In genomic region chr6:142623351-142623750, GRCm38 (mm10) we compare ENCODE assay signal across 20 mouse cellular contexts. TPM values are rescaled to one million over a fixed set of nuclear protein-coding genes. Genes with fewer than 3 reads are reported as not detected.
"Had no signal": no experiment of that assay in that cellular context is flagged by ENCODE, and none has a peak within 500 bp of the region (broad histone marks: within the 10 kb centered on the region; RNA-seq: fewer than 3 reads in every experiment).

No protein-coding gene starts in this region.

- H3K27ac ChIP-seq: limb, embryonic 12.5 days; limb, embryonic 15.5 days; liver, embryonic 14.5 days; macrophage; midbrain, embryonic 12.5 days; midbrain, embryonic 15.5 days; neural tube, embryonic 12.5 days; neural tube, embryonic 15.5 days; stomach, postnatal 0 days had no signal

- H3K9me3 ChIP-seq: limb, embryonic 12.5 days; limb, embryonic 15.5 days; midbrain, embryonic 12.5 days; midbrain, embryonic 15.5 days; neural tube, embryonic 12.5 days; neural tube, embryonic 15.5 days had no signal

- ATAC-seq: hindbrain, embryonic 16.5 days; intestine, postnatal 0 days; liver, postnatal 0 days; lung, postnatal 0 days; midbrain, embryonic 15.5 days had no signal

- DNase-seq: left cerebral cortex, postnatal 4 days; liver, postnatal 0 days; lung, embryonic 14.5 days; right cerebral cortex, adult 18-20 months; right cerebral cortex, postnatal 14 days; right cerebral cortex, postnatal 4 days; thymus, postnatal 25 days had no signal

- H3K4me2 ChIP-seq: limb, embryonic 12.5 days; limb, embryonic 15.5 days; liver, embryonic 11.5 days; lung, embryonic 14.5 days; midbrain, embryonic 12.5 days; midbrain, embryonic 15.5 days; neural tube, embryonic 12.5 days; neural tube, embryonic 15.5 days had no signal

- H3K27me3 ChIP-seq: limb, embryonic 12.5 days; limb, embryonic 15.5 days; midbrain, embryonic 12.5 days; midbrain, embryonic 15.5 days; neural tube, embryonic 12.5 days; neural tube, embryonic 15.5 days had no signal

- H3K4me3 ChIP-seq: limb, embryonic 12.5 days; limb, embryonic 15.5 days; midbrain, embryonic 12.5 days; midbrain, embryonic 15.5 days; neural tube, embryonic 12.5 days; neural tube, embryonic 15.5 days had no signal

- H3K36me3 ChIP-seq: limb, embryonic 12.5 days; limb, embryonic 15.5 days; midbrain, embryonic 12.5 days; midbrain, embryonic 15.5 days; neural tube, embryonic 12.5 days; neural tube, embryonic 15.5 days had no signal

- H3K4me1 ChIP-seq: limb, embryonic 12.5 days; limb, embryonic 15.5 days; midbrain, embryonic 12.5 days; midbrain, embryonic 15.5 days; neural tube, embryonic 12.5 days; neural tube, embryonic 15.5 days had no signal

- H3K9ac ChIP-seq: limb, embryonic 12.5 days; limb, embryonic 15.5 days; liver, embryonic 14.5 days; liver, postnatal 0 days; lung, embryonic 14.5 days; midbrain, embryonic 12.5 days; midbrain, embryonic 15.5 days; neural tube, embryonic 12.5 days; neural tube, embryonic 15.5 days had no signal

RNA-seq across cellular contexts. Expression of gene Kcnj8, which starts 51.9 kb away (rescaled TPM):
- polyA plus RNA-seq: macrophage had no signal
